Mouse (Mus musculus) MEL (cell line): ENCODE results near the gene Il3. TPM values are rescaled to one million over a fixed set of nuclear protein-coding genes. Genes with fewer than 3 reads are reported as not detected.
A peak's percentile ranks its signal among the peaks of the same experiment; 100 is the strongest.

ENCODE experiments used
- DNase-seq: peaks from one replicate; pipeline ENCODE4 v3.0.0; 2011; ENCODE audit warnings: low read depth, low spot score
- H3K27ac ChIP-seq: 2 replicates; pipeline ENCODE4 v1.5.1; 2012; ENCODE audit warnings: low read depth, mild to moderate bottlenecking, control low read depth, low read length, moderate library complexity; ENCODE audit not compliant: control insufficient read depth
- H3K27me3 ChIP-seq, 2 experiments: fragments of 150-350 bp in 1 of 2; sonication (generic) in 1 of 2; 2 replicates each; pipeline ENCODE4 v1.6.1; 2012; ENCODE audit warnings: low read length in 2 of 2, mild to moderate bottlenecking in 2 of 2, improper control_type of control experiment in 1 of 2, moderate library complexity in 1 of 2; ENCODE audit not compliant: insufficient read depth in 2 of 2, control insufficient read depth in 1 of 2
- H3K36me3 ChIP-seq, 2 experiments: 2 replicates each; pipeline ENCODE4 v1.6.1; 2012 to 2014; ENCODE audit warnings: low read length in 2 of 2, improper control_type of control experiment in 1 of 2, inconsistent platforms in 1 of 2, mild to moderate bottlenecking in 1 of 2; ENCODE audit not compliant: insufficient read depth in 2 of 2, control insufficient read depth in 1 of 2
- H3K4me1 ChIP-seq, 2 experiments: fragments of 150-350 bp in 1 of 2; sonication (generic) in 1 of 2; 2 replicates each; pipeline ENCODE4 v1.6.1; 2012; ENCODE audit warnings: low read length in 2 of 2, improper control_type of control experiment in 1 of 2, mild to moderate bottlenecking in 1 of 2; ENCODE audit not compliant: insufficient read depth in 2 of 2, control insufficient read depth in 1 of 2
- H3K4me3 ChIP-seq, 2 experiments: fragments of 150-350 bp in 1 of 2; sonication (generic) in 1 of 2; 2 replicates each; pipeline ENCODE4 v1.5.1; 2012; ENCODE audit warnings: low read depth in 2 of 2, low read length in 2 of 2, mild to moderate bottlenecking in 2 of 2, moderate library complexity in 2 of 2, control low read depth in 1 of 2, improper control_type of control experiment in 1 of 2; ENCODE audit not compliant: control insufficient read depth in 1 of 2, insufficient read depth in 1 of 2
- H3K79me2 ChIP-seq: 2 replicates; pipeline ENCODE4 v1.6.1; 2012; ENCODE audit warnings: mild to moderate bottlenecking, low read length, moderate library complexity; ENCODE audit not compliant: control insufficient read depth, poor library complexity, insufficient read depth
- H3K9ac ChIP-seq: 2 replicates; pipeline ENCODE4 v1.6.1; 2012; ENCODE audit warnings: low read depth, mild to moderate bottlenecking, control low read depth, low read length, moderate library complexity; ENCODE audit not compliant: control insufficient read depth, poor library complexity, severe bottlenecking
- H3K9me3 ChIP-seq: fragments of 150-350 bp; sonication (generic); replicated peaks from 2 replicates; pipeline ENCODE4 v1.6.1; 2012; ENCODE audit warnings: mild to moderate bottlenecking, low read length, improper control_type of control experiment, moderate library complexity; ENCODE audit not compliant: insufficient read depth
- CTCF ChIP-seq, 3 experiments: IDR thresholded peaks in 2 of 3; conservative IDR thresholded peaks in 1 of 3; 2 replicates each; pipeline ENCODE4 v1.5.1; 2011 to 2012; ENCODE audit warnings: low read length in 3 of 3, low read depth in 2 of 3, mild to moderate bottlenecking in 2 of 3, improper control_type of control experiment in 1 of 3, inconsistent platforms in 1 of 3, mixed read lengths in 1 of 3, moderate library complexity in 1 of 3; ENCODE audit not compliant: control insufficient read depth in 1 of 3, insufficient read depth in 1 of 3, poor library complexity in 1 of 3, severe bottlenecking in 1 of 3
- ETS1 ChIP-seq: IDR thresholded peaks from 2 replicates; pipeline ENCODE4 v1.6.1; 2012; ENCODE audit warnings: low read depth, mild to moderate bottlenecking, inconsistent platforms, low read length, improper control_type of control experiment, moderate library complexity
- GABPA ChIP-seq: IDR thresholded peaks from 2 replicates; pipeline ENCODE4 v1.6.1; 2012; ENCODE audit warnings: low read depth, mild to moderate bottlenecking, inconsistent platforms, low read length, improper control_type of control experiment, moderate library complexity
- GATA1 ChIP-seq: IDR thresholded peaks from 2 replicates; pipeline ENCODE4 v1.6.1; 2011; ENCODE audit warnings: low read depth, low read length, improper control_type of control experiment
- MAFK ChIP-seq: IDR thresholded peaks from 2 replicates; pipeline ENCODE4 v1.6.1; 2011; ENCODE audit warnings: low read depth, mild to moderate bottlenecking, low read length, improper control_type of control experiment, borderline replicate concordance
- MAX ChIP-seq: IDR thresholded peaks from 2 replicates; pipeline ENCODE4 v1.6.1; 2011; ENCODE audit warnings: low read length, improper control_type of control experiment
- MAZ ChIP-seq: IDR thresholded peaks from 2 replicates; pipeline ENCODE4 v1.6.1; 2012; ENCODE audit warnings: low read depth, mild to moderate bottlenecking, inconsistent platforms, low read length, improper control_type of control experiment
- MEF2A ChIP-seq: IDR thresholded peaks from 2 replicates; pipeline ENCODE4 v1.6.1; 2014; ENCODE audit warnings: low read depth, mild to moderate bottlenecking, inconsistent platforms, low read length, improper control_type of control experiment; ENCODE audit not compliant: poor library complexity, insufficient replicate concordance, severe bottlenecking; ENCODE audit errors: extremely low read depth
- NELFE ChIP-seq: IDR thresholded peaks from 2 replicates; pipeline ENCODE4 v1.6.1; 2011; ENCODE audit warnings: low read depth, low read length, improper control_type of control experiment
- NRF1 ChIP-seq: IDR thresholded peaks from 2 replicates; pipeline ENCODE4 v1.6.1; 2014; ENCODE audit warnings: low read depth, mild to moderate bottlenecking, inconsistent platforms, low read length, improper control_type of control experiment, moderate library complexity; ENCODE audit not compliant: poor library complexity, insufficient read depth, severe bottlenecking
- POLR2AphosphoS2 ChIP-seq: IDR thresholded peaks from 2 replicates; pipeline ENCODE4 v1.6.1; 2011; ENCODE audit warnings: low read length, improper control_type of control experiment
- RCOR1 ChIP-seq: IDR thresholded peaks from 2 replicates; pipeline ENCODE4 v1.6.1; 2012; ENCODE audit warnings: low read depth, mild to moderate bottlenecking, inconsistent platforms, low read length, improper control_type of control experiment
- TCF12 ChIP-seq: IDR thresholded peaks from 2 replicates; pipeline ENCODE4 v1.6.1; 2014; ENCODE audit warnings: low read depth, mild to moderate bottlenecking, inconsistent platforms, low read length, improper control_type of control experiment, moderate library complexity
- UBTF ChIP-seq: IDR thresholded peaks from 2 replicates; pipeline ENCODE4 v1.6.1; 2012; ENCODE audit warnings: low read depth, mild to moderate bottlenecking, inconsistent platforms, low read length, improper control_type of control experiment, moderate library complexity, borderline replicate concordance; ENCODE audit not compliant: insufficient read depth
- ZKSCAN1 ChIP-seq: IDR thresholded peaks from 2 replicates; pipeline ENCODE4 v1.6.1; 2012; ENCODE audit warnings: low read depth, mild to moderate bottlenecking, inconsistent platforms, low read length, improper control_type of control experiment, moderate library complexity
- polyA plus RNA-seq, 2 experiments: library from polyadenylated mRNA; stranded (reverse) in 1 of 2; unstranded in 1 of 2; fragments of >175 nt in 1 of 2; fragments of >200 nt in 1 of 2; gene quantifications; 2 replicates each; pipeline versions ENCODE4 v1.2.1 to v1.2.4; 2012; ENCODE audit warnings: low replicate concordance in 2 of 2, low read depth in 1 of 2; ENCODE audit not compliant: insufficient read length in 2 of 2, insufficient read depth in 1 of 2, missing spikeins in 1 of 2
- total RNA-seq: library from RNA; depleted of rRNA; stranded (reverse); fragments of 300-350 nt; gene quantifications from 2 replicates; pipeline ENCODE4 v1.2.3, GENCODE M21; 2012

Gene Il3
- total and polyA plus RNA-seq, 3 experiments = not detected

- TF ChIP-seq RCOR1 = no peak
- TF ChIP-seq TCF12 = no peak
- TF ChIP-seq MAFK = peak; percentile 71; the same call in 1 of the 2 replicates
- DNase-seq = peak; percentile 17
- H3K36me3 ChIP-seq = peaks cover 0 to 17% of the 10 kb centered on the region in 2 experiments; a peak in 2 of 4 replicates
- no peak overlapping the region for H3K9ac ChIP-seq
- no peak overlapping the region for H3K27ac ChIP-seq
- peaks cover 8 to 27% of the 10 kb centered on the region in 2 experiments; a peak in 3 of 4 replicates for H3K4me1 ChIP-seq
- peaks cover 0 to 2% of the 10 kb centered on the region in 2 experiments; a peak in 1 of 4 replicates for H3K27me3 ChIP-seq
- H3K79me2 ChIP-seq = no peaks in the 10 kb centered on the region
- no peak overlapping the region for H3K4me3 ChIP-seq
- H3K9me3 ChIP-seq = no peaks in the 10 kb centered on the region
Measured at GRCm38 (mm10) chr11:54247251-54247950, 19.7 kb downstream of the Il3 start.

DNA sequence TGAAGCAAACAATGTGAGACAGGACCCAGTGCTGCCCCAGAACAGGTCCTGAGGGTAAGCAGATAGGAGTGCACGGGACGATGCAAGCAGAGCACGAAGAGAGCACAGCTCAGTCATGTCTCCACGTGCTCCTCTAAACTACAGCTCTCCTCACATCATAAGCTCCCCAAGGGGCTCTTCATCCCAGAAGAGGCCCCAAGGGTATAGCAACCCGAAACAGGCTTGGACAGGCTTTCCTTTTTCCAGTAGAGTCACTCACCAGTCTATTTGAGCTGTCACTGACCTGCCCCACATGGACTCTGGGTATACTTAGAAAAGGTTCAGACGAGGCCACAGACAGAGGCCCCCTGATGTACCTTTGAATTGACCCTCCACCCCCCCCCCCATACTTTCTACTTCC, 22.6 kb downstream of the Il3 start:
- H3K79me2 ChIP-seq = no peaks in the 10 kb centered on the region
- no peak overlapping the region for H3K4me3 ChIP-seq
- no peak for DNase-seq
- no peak for TF ChIP-seq UBTF
- no peak overlapping the region for H3K27ac ChIP-seq
- H3K9me3 ChIP-seq = no peaks in the 10 kb centered on the region
- H3K4me1 ChIP-seq = peaks cover 5 to 16% of the 10 kb centered on the region in 2 experiments; a peak in 3 of 4 replicates
- no peak overlapping the region for H3K9ac ChIP-seq
- H3K36me3 ChIP-seq = peaks cover 0 to 9% of the 10 kb centered on the region in 2 experiments; a peak in 2 of 4 replicates
- peaks cover 0 to 2% of the 10 kb centered on the region in 2 experiments; a peak in 1 of 4 replicates for H3K27me3 ChIP-seq

DNA sequence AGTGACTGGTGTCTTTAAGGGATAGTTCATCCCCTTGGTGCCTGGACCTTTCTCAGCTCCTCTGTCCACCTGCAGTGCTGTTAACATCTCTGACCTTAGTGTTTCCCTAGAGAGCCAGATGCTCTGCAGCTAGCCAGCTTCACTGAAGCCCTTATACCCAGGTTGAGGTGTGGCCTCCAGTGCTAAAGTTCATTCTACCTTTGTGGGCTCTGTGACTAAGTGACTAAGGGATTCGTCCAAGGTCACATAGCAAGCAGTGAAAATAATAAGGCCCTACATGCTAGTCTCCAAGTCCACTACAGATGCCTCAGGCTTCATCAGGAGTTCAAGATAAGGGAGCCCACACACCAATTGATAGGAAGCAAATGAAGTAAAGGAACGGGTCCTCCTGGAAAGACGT, 24.6 kb downstream of the Il3 start:
- no peak overlapping the region for H3K4me3 ChIP-seq
- H3K36me3 ChIP-seq = no peaks in the 10 kb centered on the region
- TF ChIP-seq MAX = no peak
- TF ChIP-seq MAZ = no peak
- no peak for TF ChIP-seq UBTF
- TF ChIP-seq MAFK = no peak
- no peak for TF ChIP-seq CTCF (IDR thresholded peaks at IDR 0.05 in 2 of 3, conservative IDR thresholded peaks at IDR 0.05 in 1 of 3; ENCODE audit: control insufficient read depth in 1 of 3, insufficient read depth in 1 of 3, low read depth in 2 of 3, low read length in 3 of 3, poor library complexity in 1 of 3, severe bottlenecking in 1 of 3)
- no peak for TF ChIP-seq NRF1
- TF ChIP-seq GABPA = no peak
- TF ChIP-seq ETS1 = no peak
- no peak for TF ChIP-seq NELFE
- TF ChIP-seq GATA1 = no peak
- TF ChIP-seq POLR2AphosphoS2 = no peak
- TF ChIP-seq ZKSCAN1 = no peak
- no peak for TF ChIP-seq MEF2A
- TF ChIP-seq, all 39 proteins: peak for 0
- H3K27ac ChIP-seq = no peak overlapping the region
- H3K9me3 ChIP-seq = no peaks in the 10 kb centered on the region
- H3K4me1 ChIP-seq = peaks cover 0 to 4% of the 10 kb centered on the region in 2 experiments; a peak in 2 of 4 replicates
- H3K79me2 ChIP-seq = no peaks in the 10 kb centered on the region
- H3K27me3 ChIP-seq = peaks cover 0 to 2% of the 10 kb centered on the region in 2 experiments; a peak in 1 of 4 replicates
- no peak overlapping the region for H3K9ac ChIP-seq
- DNase-seq = no peak
